Mouse (Mus musculus) kidney, postnatal 0 days (tissue): Measurements from ENCODE around the gene Xpnpep2. TPM values are rescaled to one million over a fixed set of nuclear protein-coding genes. Genes with fewer than 3 reads are reported as not detected.
A peak's percentile ranks its signal among the peaks of the same experiment; 100 is the strongest.

Experiments
- ATAC-seq: fragments of 200-750 bp; cut with Nextera tagmentation; replicated peaks from 2 replicates; pipeline ENCODE4 v1.8.0; 2017; ENCODE audit warnings: low read depth, moderate number of reproducible peaks, moderate TSS enrichment, moderate library complexity; ENCODE audit not compliant: low FRiP score
- DNase-seq: peaks from one replicate; pipeline ENCODE4 v3.0.0-alpha.2; 2016; ENCODE audit warnings: low spot score
- H3K27ac ChIP-seq: fragments of 300-500 bp; sonication (generic); 2 replicates; pipeline ENCODE4 v1.5.1; 2014; ENCODE audit warnings: mild to moderate bottlenecking
- H3K27me3 ChIP-seq: fragments of 300-500 bp; sonication (generic); 2 replicates; pipeline ENCODE4 v1.6.1; 2014; ENCODE audit warnings: low read length, mixed read lengths; ENCODE audit not compliant: insufficient read depth
- H3K36me3 ChIP-seq: fragments of 300-500 bp; sonication (generic); 2 replicates; pipeline ENCODE4 v1.6.1; 2014; ENCODE audit warnings: low read length, mixed read lengths; ENCODE audit not compliant: insufficient read depth
- H3K4me1 ChIP-seq: fragments of 300-500 bp; sonication (generic); replicated peaks from 2 replicates; pipeline ENCODE4 v1.6.1; 2014; ENCODE audit warnings: antibody characterized with exemption, low read length, mixed read lengths; ENCODE audit not compliant: insufficient read depth
- H3K4me2 ChIP-seq: fragments of 300-500 bp; sonication (generic); 2 replicates; pipeline ENCODE4 v1.6.1; 2014; ENCODE audit warnings: mild to moderate bottlenecking, low read length, moderate library complexity, mixed read lengths
- H3K4me3 ChIP-seq: fragments of 300-500 bp; sonication (generic); replicated peaks from 2 replicates; pipeline ENCODE4 v1.5.1; 2014; ENCODE audit warnings: low read depth, low read length
- H3K9ac ChIP-seq: fragments of 300-500 bp; sonication (generic); 2 replicates; pipeline ENCODE4 v1.6.1; 2014; ENCODE audit warnings: low read depth, low read length
- H3K9me3 ChIP-seq: fragments of 300-500 bp; sonication (generic); replicated peaks from 2 replicates; pipeline ENCODE4 v1.6.1; 2016; ENCODE audit warnings: low read length, inconsistent platforms, mixed read lengths
- CTCF ChIP-seq: IDR thresholded peaks from 2 replicates; pipeline ENCODE4 v1.5.1; 2016; ENCODE audit warnings: antibody characterized with exemption, low read depth, mild to moderate bottlenecking, moderate library complexity
- WGBS: fragments of 180-500 bp; shearing (Covaris S2); extraction: QIAGEN DNeasy Blood & Tissue Kit; methylation state at CpG from one replicate; pipeline ENCODE4 v1.1.7; 2014; 5-methylcytosine and 5-hydroxymethylcytosine counted together
- polyA plus RNA-seq: library from polyadenylated mRNA; unstranded; fragments of >200 nt; fragmentation: Nextera tagmentation; extraction: Ambion mirVana; gene quantifications from 2 replicates; pipeline ENCODE4 v1.2.1, GENCODE M21; 2015

The Xpnpep2 gene
- polyA plus RNA-seq, 1 experiment from 2014 or later, result 12.7 TPM

- H3K4me1 ChIP-seq, result no peaks in the 10 kb centered on the region
- H3K9me3 ChIP-seq, result no peaks in the 10 kb centered on the region
- 81% methylated on average over 9 of the region's 9 CpGs for WGBS
- no peaks in the 10 kb centered on the region for H3K27me3 ChIP-seq
- no peaks in the 10 kb centered on the region for H3K36me3 ChIP-seq
- DNase-seq, result no peak
- no peak overlapping the region for H3K27ac ChIP-seq
- TF ChIP-seq CTCF, result no peak
- H3K4me2 ChIP-seq, result no peak overlapping the region
- no peak overlapping the region for H3K9ac ChIP-seq
- H3K4me3 ChIP-seq, result no peak overlapping the region
- no peak for ATAC-seq
These were observed 9.9 kb upstream of the Xpnpep2 start for GRCm38 (mm10) chrX:48098470-48099129.

- H3K4me1 ChIP-seq, result no peaks in the 10 kb centered on the region
- DNase-seq, result peak; percentile 41
- H3K9ac ChIP-seq, result no peak overlapping the region
- H3K27me3 ChIP-seq, result no peaks in the 10 kb centered on the region
- no peak overlapping the region for H3K27ac ChIP-seq
- H3K4me2 ChIP-seq, result no peak overlapping the region
- H3K9me3 ChIP-seq, result no peaks in the 10 kb centered on the region
- no peaks in the 10 kb centered on the region for H3K36me3 ChIP-seq
- peak; percentile 66 for TF ChIP-seq CTCF
- WGBS, result 26% methylated on average over 1 of the region's 1 CpGs
- no peak for ATAC-seq
- no peak overlapping the region for H3K4me3 ChIP-seq
These were observed 8.7 kb upstream of the Xpnpep2 start for GRCm38 (mm10) chrX:48099871-48100270.

- DNase-seq (no peak), ATAC-seq (no peak)
- H3K27ac ChIP-seq, result no peak overlapping the region
- no peak overlapping the region for H3K4me2 ChIP-seq
- 82% methylated on average over 3 of the region's 3 CpGs for WGBS
- H3K4me3 ChIP-seq, result no peak overlapping the region
- no peaks in the 10 kb centered on the region for H3K4me1 ChIP-seq
- H3K36me3 ChIP-seq, result no peaks in the 10 kb centered on the region
- H3K9ac ChIP-seq, result no peak overlapping the region
- H3K9me3 ChIP-seq, result no peaks in the 10 kb centered on the region
- no peak for TF ChIP-seq CTCF
- no peaks in the 10 kb centered on the region for H3K27me3 ChIP-seq
These were observed 5.3 kb upstream of the Xpnpep2 start for GRCm38 (mm10) chrX:48103256-48103655.

GRCm38 (mm10) chrX:48104736-48105441 is 3.6 kb upstream of the Xpnpep2 start:
- 79% methylated on average over 7 of the region's 7 CpGs for WGBS
- no peak overlapping the region for H3K9ac ChIP-seq
- H3K36me3 ChIP-seq, result no peaks in the 10 kb centered on the region
- ATAC-seq (no peak), DNase-seq (no peak)
- H3K27ac ChIP-seq, result no peak overlapping the region
- H3K4me1 ChIP-seq, result no peaks in the 10 kb centered on the region
- no peaks in the 10 kb centered on the region for H3K9me3 ChIP-seq
- no peak overlapping the region for H3K4me2 ChIP-seq
- no peaks in the 10 kb centered on the region for H3K27me3 ChIP-seq
- H3K4me3 ChIP-seq, result no peak overlapping the region
- no peak for TF ChIP-seq CTCF

- H3K4me3 ChIP-seq, result no peak overlapping the region
- DNase-seq (no peak), ATAC-seq (no peak)
- no peaks in the 10 kb centered on the region for H3K4me1 ChIP-seq
- H3K9ac ChIP-seq, result no peak overlapping the region
- WGBS, result 72% methylated on average over 3 of the region's 3 CpGs
- no peak for TF ChIP-seq CTCF
- no peaks in the 10 kb centered on the region for H3K36me3 ChIP-seq
- no peaks in the 10 kb centered on the region for H3K9me3 ChIP-seq
- H3K4me2 ChIP-seq, result no peak overlapping the region
- H3K27me3 ChIP-seq, result no peaks in the 10 kb centered on the region
- no peak overlapping the region for H3K27ac ChIP-seq
These were observed 2.3 kb upstream of the Xpnpep2 start for GRCm38 (mm10) chrX:48106226-48106625.

- H3K4me1 ChIP-seq, result no peaks in the 10 kb centered on the region
- no peaks in the 10 kb centered on the region for H3K27me3 ChIP-seq
- H3K27ac ChIP-seq, result no peak overlapping the region
- ATAC-seq (no peak), DNase-seq (no peak)
- H3K4me3 ChIP-seq, result no peak overlapping the region
- TF ChIP-seq CTCF, result no peak
- WGBS, result 84% methylated on average over 3 of the region's 3 CpGs
- H3K9ac ChIP-seq, result no peak overlapping the region
- H3K9me3 ChIP-seq, result no peaks in the 10 kb centered on the region
- H3K36me3 ChIP-seq, result no peaks in the 10 kb centered on the region
- no peak overlapping the region for H3K4me2 ChIP-seq
These were observed 761 bp downstream of the Xpnpep2 start for GRCm38 (mm10) chrX:48109316-48109655.
